Mouse (Mus musculus) spleen, postnatal 4 days (tissue): Measurements from ENCODE around the gene Sacm1l.

Source experiments
- DNase-seq, 2 experiments: peaks; one replicate each; pipeline ENCODE4 v3.0.0; 2022; ENCODE audit warnings: low spot score in 2 of 2

Gene Sacm1l

GRCm38 (mm10) chr9:123529392-123530157 lies at the start of gene Sacm1l:
Gene Sacm1l (plus strand): TSS chr9:123529759.
- peak; percentile 98 to 99 for DNase-seq

GRCm38 (mm10) chr9:123479876-123480252 lies 49.7 kb upstream of the Sacm1l start:
- no peak for DNase-seq

DNA sequence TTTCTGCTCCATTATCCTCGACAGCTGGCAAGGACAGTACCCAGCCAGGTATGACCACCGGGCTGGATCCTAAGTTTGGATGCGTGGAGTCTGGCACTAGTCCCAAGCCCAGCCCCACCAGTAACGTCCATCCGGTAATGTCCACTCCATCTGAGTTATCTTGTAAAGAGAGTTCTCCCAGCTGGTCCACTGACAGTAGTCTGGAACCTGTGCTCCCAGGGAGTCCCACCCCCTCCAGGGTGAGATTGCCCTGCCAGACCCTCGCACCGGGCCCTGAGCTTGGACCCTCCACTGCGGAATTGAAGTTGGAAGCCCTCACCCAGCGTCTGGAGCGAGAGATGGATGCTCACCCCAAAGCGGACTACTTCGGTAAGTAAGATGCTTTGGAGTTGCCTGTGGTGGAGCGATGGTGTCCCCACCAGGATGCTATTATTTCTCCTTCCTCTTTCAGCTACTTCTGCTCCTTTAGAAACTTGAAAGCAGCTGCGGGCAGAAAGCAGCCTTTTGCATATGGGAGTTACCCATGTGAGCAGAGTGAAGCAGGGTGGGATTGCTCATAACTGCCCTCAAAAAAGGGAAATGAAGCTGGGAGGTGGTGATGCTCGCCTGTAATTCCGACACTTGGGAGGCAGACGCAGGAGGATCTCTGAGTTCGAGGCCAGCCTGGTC lies 49.2 kb upstream of the Sacm1l start:
- DNase-seq = peak; percentile 41 to 73

DNA sequence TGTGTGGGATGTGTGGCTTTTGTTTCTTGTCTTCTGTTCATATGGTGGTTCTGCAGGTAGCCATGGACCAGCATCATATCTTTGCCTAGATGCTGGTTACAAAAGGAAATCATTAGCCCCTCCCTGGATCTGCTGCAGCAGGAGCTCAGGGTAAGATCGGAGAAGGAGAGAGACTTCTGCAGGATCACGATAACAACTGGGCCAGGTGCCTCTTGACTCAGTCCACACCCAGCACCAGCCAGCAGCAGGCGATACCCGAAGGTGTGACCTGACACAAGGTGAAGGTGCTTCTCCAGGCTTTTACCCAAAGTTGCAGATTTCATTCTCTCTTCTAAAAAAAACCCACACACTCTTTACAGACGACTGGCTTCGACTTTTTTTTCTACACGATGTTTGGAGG lies 48.4 kb upstream of the Sacm1l start:
- DNase-seq = peak; percentile 62 to 78

GRCm38 (mm10) chr9:123483598-123483997 lies 46.0 kb upstream of the Sacm1l start:
- no peak for DNase-seq

GRCm38 (mm10) chr9:123484830-123485229 lies 44.7 kb upstream of the Sacm1l start:
- DNase-seq = no peak

DNA sequence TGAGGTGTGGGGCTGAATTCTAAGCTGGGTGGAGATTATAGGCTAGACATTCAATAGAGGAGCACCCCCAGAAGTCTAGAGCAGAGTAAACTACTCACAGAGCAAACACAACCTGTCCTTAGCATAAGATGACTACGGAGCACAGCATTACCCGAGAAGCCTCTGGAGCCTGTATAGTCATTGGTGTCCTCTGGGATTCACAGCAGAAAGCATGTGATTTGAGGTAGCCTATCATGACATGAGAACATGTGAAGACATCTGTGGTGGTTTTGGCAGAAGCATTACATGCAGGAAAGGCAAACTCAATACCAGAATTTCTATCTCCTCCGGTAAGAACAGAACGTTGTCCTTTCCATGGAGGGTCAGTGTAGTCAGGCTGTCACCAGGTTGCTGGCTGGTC lies 44.0 kb upstream of the Sacm1l start:
- no peak for DNase-seq

DNA sequence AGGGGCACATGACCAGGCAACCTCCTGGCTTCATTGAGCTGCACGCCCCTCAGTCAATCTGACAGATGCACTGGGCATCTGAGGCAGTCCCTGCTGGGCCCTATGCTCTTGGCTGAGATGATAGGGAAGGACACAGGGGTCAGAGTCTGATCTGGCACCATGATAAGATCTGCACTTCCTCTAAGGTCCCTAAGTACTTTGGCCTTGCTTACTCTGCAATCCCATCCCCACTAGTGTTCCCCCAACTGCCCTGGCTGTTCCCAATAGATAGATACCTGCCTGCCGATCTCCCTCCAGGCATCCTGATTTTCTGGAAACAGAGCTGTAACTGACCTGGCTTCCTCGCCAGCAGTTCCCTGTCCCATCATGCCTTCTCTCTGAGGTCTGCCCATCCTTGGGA lies 42.9 kb upstream of the Sacm1l start:
- DNase-seq = no peak

DNA sequence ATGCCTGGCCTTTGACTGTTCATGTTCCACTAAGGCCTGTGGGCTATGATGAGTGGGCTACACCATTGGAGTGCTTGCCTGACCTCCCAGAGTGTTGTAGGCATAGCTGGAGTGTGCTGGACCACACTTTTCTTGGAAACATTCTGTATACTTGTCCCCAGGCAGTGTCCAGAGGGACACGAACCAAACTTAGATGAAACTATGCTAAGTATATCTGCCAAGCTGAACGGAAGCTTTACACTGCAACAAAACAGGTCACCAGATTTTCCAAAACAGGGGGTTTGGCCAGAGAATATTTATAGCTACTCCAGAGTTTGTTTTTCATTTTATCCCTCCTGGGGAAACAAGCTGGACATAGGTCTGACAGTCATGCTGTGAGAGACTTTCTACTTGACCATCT lies 40.5 kb upstream of the Sacm1l start:
- DNase-seq = no peak

- DNase-seq = no peak
Measured at GRCm38 (mm10) chr9:123489727-123490343, 39.7 kb upstream of the Sacm1l start.

- no peak for DNase-seq
Measured at GRCm38 (mm10) chr9:123490930-123491329, 38.6 kb upstream of the Sacm1l start.

GRCm38 (mm10) chr9:123491917-123492585 lies 37.5 kb upstream of the Sacm1l start:
- peak; percentile 36 to 74 for DNase-seq

DNA sequence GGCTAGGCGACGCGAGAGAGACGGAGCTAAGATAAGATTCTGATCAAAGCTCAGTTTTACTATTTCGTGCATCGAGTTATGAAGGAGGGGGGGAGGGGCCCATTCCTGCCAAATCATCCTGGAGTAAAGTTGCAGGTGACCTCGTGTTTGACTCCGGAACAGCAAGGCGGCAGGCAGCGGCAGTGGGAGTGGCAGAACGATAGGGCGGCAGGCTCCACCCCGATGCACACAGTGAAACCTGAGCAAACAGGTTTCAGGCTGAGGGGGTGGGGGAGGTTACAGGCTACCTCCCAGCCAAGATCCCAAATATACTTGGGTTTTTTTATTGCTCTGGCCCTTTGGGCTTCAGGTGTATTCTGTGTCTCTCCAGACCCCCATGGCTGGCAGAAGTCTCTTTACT lies 32.9 kb upstream of the Sacm1l start:
- DNase-seq = no peak

DNA sequence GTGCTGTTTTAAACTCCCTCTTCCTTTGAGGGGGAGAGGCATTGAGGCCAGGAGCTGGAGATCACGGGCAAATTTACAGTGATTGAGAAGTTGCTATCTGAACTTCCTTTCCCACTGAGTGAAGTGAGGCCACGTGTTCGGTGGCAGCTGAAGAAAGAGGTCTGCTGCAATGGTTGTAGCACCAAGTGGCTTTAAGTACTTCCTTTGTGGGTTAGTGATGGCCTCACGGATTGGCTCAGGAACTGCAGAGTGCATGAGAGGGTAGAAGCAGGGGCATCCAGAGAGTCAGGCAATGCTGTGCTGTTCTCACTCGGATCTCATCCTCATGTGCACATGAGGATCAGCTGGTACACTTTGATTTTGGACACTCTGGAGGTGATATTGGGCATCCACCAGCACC lies 31.7 kb upstream of the Sacm1l start:
- no peak for DNase-seq

DNA sequence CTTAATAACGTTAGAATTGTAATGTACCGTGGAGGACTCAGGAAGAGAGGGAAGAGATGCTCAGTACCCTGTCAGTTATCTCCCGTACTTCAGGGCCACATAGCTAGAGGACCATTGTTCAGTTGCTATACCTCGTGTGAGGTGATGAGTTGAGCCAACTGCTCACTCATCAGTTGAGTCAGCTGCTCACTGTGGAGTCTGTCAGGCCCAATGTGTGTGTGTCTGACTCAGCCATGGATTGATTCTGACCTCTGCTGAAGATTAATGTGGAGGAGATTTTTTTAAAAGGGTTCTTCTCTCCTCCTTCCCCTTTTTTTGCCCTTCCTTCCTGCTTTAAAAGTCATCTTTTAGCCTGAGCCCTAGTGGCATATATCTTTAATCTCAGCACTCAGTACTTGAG lies 29.1 kb upstream of the Sacm1l start:
- no peak for DNase-seq

GRCm38 (mm10) chr9:123503171-123503834 lies 26.3 kb upstream of the Sacm1l start:
- no peak for DNase-seq

GRCm38 (mm10) chr9:123504325-123504724 lies 25.2 kb upstream of the Sacm1l start:
- peak; percentile 67 to 77 for DNase-seq

DNA sequence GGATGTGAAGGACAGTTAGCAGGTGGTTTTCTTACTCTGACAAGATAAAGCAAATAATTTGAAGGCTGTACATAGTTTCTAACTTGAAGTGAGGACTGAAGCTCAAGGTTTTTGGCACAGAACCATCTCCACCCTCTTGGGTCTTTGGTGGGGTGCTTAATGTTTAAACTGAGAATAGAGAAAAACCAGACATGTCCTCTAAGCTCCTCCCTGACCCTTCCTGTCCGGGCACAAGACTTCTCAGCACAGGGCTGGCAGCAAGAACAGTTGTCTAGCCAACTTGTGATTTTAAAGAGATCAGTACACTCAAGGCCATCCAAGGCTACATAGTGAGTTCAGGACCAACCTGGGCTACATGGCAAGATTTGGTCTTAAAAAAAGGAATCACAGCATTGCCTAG lies 24.0 kb upstream of the Sacm1l start:
- DNase-seq = no peak

DNA sequence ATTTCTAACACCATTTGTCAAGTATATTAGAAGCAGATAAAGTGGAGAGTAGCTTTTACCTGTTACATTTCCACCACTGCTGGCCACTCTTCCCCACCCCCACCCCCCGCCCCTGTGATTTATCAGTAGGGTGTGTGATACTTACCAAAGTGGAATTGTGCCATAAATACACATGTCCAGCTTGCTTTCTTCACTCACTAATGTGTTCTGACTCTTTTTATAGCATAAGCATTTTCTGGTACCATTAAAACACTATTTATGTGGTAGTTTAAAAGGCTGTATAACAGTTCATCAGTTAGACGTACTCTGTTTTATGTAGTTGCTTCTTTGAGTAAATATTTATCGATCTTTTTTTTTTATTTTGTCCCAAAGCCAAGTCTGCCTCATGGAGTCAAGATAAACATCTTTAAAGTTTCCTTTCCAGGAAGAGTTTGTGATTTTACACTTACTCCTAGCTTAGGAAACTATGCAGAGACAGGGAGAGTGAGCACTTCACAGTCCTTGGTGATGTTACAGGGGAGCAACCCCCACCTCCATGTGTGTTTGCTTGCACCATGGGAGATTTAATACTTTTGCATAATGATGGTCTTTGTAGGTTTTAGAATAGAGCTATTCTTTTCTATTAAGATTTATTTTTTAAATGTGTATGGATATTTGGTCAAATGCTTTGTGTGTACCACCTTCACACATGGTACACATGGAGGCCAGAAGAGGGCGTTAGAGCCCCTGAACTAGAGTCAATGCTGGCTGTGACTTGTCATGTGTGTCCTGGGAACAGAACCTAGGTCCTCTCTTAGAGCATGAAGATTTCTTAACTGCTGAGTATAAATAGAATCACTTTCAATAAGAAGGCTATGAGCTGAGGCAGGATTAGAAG lies 23.1 kb upstream of the Sacm1l start:
- DNase-seq = no peak

GRCm38 (mm10) chr9:123507380-123507779 lies 22.2 kb upstream of the Sacm1l start:
- DNase-seq = no peak

GRCm38 (mm10) chr9:123508986-123509385 lies 20.6 kb upstream of the Sacm1l start:
- DNase-seq = no peak
